Mouse (Mus musculus): ENCODE data around the gene Mesp2. TPM values are rescaled to one million over a fixed set of nuclear protein-coding genes. Genes with fewer than 3 reads are reported as not detected.

Gene Mesp2
- polyA plus RNA-seq, 1 experiment from 2014 or later: 0.87 TPM

DNA sequence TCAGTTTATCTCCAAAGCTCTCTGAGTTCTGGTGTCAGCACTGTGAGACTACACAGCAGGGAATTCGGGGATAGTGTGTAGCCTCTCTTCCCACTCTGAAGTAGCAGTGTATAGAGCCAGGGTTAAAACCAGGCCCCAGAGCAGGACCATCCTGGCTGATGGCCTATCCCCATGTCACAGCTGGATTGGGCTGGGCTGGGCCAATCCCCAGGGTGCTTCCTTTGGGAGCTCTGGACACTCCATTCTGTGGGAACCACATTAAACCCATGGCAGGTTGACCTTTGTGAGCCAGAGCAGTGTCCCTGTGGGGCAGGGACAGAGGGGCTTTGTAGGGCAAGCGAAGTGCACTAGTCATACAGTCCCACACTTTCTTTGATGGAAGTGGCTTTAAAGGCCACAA lies 35.8 kb downstream of the Mesp2 start:
- 85% methylated on average over 2 of the region's 2 CpGs for WGBS
- no peak for ATAC-seq (ENCODE audit: low read depth)

DNA sequence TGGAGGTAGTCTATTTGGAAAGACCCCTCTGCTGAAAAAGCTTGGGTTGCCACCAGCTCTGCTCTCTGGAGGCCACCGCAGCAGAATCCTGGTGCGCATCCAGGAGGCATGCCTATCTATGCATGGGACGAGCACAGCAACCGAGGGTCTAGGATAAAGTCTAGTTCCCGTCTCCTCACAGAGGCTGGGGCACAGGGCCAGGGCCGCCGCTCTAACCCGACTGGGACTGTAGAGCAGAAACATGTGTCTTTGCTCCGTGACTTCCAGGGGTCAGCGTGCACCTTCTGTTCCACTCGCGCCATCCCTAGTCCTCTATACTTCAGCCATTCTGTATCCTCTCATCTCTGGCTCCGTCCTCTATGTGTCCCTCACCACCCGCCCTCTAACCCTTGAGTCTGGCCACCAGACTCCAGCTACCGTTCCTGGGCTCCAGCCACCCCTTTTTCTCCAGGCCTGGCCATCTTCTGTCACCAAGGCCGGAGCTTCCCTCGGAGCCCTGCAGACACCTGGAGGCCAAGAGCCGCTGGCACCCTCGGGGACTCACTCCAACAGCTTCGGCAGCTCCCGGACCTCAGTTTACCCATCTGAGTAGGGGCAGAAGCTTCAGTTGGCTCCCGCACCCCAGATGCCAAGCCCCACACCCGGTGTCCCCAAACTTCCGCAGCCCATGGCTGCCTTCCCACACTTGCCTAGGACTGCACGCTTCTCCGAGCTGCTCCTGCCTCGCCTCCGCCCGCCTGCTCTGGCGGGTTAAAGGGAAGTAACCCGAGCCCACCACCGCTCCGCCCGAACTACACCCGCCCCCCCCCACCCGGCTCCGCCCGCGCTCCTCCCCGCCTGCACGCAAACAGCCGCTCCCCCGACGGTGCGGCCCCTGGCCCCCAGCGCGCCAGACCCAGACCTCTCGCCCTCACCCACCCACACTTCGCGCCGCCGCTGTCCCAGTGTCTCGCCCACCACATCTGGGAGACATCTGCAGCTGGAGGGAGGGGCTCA lies 37.2 kb downstream of the Mesp2 start:
- peaks cover 10% of the 10 kb centered on the region for H3K27me3 ChIP-seq (ENCODE audit: control insufficient read depth, insufficient read depth, low read depth, low read length)
- no peak overlapping the region for H3K27ac ChIP-seq (ENCODE audit: low read length)
- WGBS: 6% methylated on average over 49 of the region's 53 CpGs
- peak overlapping the region; percentile 74 for H3K4me2 ChIP-seq (ENCODE audit: low read depth, low read length)
- no peaks in the 10 kb centered on the region for H3K36me3 ChIP-seq (ENCODE audit: control insufficient read depth, insufficient read depth, low read length)
- peak overlapping the region; percentile 51 for H3K4me3 ChIP-seq (ENCODE audit: low read length)
- peak; percentile 86 for ATAC-seq (ENCODE audit: low read depth)
- H3K9ac ChIP-seq (ENCODE audit: low read length): peak overlapping the region; percentile 66
- no peaks in the 10 kb centered on the region for H3K9me3 ChIP-seq (ENCODE audit: control insufficient read depth, low read length)
- no peaks in the 10 kb centered on the region for H3K4me1 ChIP-seq (replicated peaks; ENCODE audit: control insufficient read depth, insufficient read depth, low read length)

More for the DNA sequence above, 35.8 kb downstream of the Mesp2 start:
- Histone ChIP-seq H3K27me3 (ENCODE audit: control insufficient read depth, insufficient read depth, low read depth, low read length) (peaks cover 10% of the 10 kb centered on the region), H3K4me1 (replicated peaks; ENCODE audit: control insufficient read depth, insufficient read depth, low read length) (no peaks in the 10 kb centered on the region), H3K36me3 (ENCODE audit: control insufficient read depth, insufficient read depth, low read length) (no peaks in the 10 kb centered on the region), H3K27ac (ENCODE audit: low read length) (no peak overlapping the region), H3K4me3 (ENCODE audit: low read length) (no peak overlapping the region), H3K9me3 (ENCODE audit: control insufficient read depth, low read length) (no peaks in the 10 kb centered on the region), H3K4me2 (ENCODE audit: low read depth, low read length) (no peak overlapping the region), H3K9ac (ENCODE audit: low read length) (no peak overlapping the region)

DNA sequence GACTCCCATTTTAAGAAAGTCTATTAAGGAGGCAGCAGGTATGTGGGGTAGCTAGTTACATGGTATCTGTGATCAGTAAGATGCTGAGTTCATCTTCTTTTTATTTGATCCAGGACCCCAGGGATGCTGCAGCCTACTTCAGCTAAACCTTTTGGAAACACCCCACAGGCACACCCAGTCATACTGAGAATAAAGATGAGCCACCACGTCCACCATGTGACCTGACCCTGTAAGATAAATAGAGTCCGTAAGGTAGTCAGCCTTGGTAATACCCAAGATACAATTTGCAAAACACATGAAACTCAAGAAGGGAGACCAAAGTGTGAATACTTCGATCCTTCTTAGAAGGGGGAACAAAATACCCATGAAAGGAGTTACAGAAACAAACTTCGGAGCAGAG lies 45.8 kb downstream of the Mesp2 start:
- Histone ChIP-seq H3K4me2 (ENCODE audit: low read depth, low read length) (no peak overlapping the region), H3K27ac (ENCODE audit: low read length) (no peak overlapping the region), H3K9me3 (ENCODE audit: control insufficient read depth, low read length) (no peaks in the 10 kb centered on the region), H3K9ac (ENCODE audit: low read length) (no peak overlapping the region), H3K4me3 (ENCODE audit: low read length) (no peak overlapping the region), H3K27me3 (ENCODE audit: control insufficient read depth, insufficient read depth, low read depth, low read length) (no peaks in the 10 kb centered on the region), H3K4me1 (replicated peaks; ENCODE audit: control insufficient read depth, insufficient read depth, low read length) (peaks cover 5% of the 10 kb centered on the region), H3K36me3 (ENCODE audit: control insufficient read depth, insufficient read depth, low read length) (no peaks in the 10 kb centered on the region)
- 82% methylated on average over 4 of the region's 4 CpGs for WGBS
- no peak for ATAC-seq (ENCODE audit: low read depth)

DNA sequence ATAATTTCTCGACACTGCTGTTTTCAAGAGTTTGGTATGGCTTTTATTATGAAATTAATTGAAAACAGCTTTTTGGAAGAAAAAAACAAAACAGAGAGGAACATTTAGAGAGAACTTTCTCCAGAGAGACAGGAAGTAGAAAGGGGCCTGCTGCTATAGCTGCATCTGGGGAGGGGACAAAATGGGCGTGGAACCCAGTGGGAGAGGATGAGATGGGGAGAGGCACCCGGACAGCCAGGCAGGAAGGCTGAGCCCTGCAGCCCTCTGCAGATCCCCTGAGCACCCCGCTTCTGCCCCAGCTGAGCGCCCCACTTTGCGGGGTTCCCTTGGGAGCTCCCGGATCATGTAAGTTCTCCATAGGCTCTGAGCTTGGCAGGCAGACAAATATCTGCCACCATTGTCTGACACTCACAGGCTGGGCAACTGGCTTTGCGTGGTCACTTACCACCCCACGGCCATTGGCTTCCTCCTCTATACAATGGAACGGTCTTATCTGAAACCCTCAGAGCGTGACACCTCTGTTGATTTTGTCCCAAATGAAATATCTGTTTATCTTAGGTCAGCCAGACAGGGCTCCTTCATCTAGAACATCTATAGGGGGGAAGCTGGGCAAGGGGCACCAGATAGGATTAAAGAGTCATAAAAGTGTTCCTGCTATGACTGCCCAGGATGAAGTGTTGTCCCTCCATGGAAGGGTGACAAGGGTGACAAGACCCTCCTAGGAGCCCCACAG lies 47.8 kb downstream of the Mesp2 start:
- peaks cover 5% of the 10 kb centered on the region for H3K4me1 ChIP-seq (replicated peaks; ENCODE audit: control insufficient read depth, insufficient read depth, low read length)
- no peaks in the 10 kb centered on the region for H3K9me3 ChIP-seq (ENCODE audit: control insufficient read depth, low read length)
- no peak overlapping the region for H3K4me2 ChIP-seq (ENCODE audit: low read depth, low read length)
- no peak overlapping the region for H3K27ac ChIP-seq (ENCODE audit: low read length)
- no peak overlapping the region for H3K4me3 ChIP-seq (ENCODE audit: low read length)
- H3K27me3 ChIP-seq (ENCODE audit: control insufficient read depth, insufficient read depth, low read depth, low read length): no peaks in the 10 kb centered on the region
- WGBS: 37% methylated on average over 11 of the region's 11 CpGs
- no peak overlapping the region for H3K9ac ChIP-seq (ENCODE audit: low read length)
- no peaks in the 10 kb centered on the region for H3K36me3 ChIP-seq (ENCODE audit: control insufficient read depth, insufficient read depth, low read length)
- 0 out of 2 replicates have a peak, but pooled peaks have one; percentile 23 for ATAC-seq (ENCODE audit: low read depth)

DNA sequence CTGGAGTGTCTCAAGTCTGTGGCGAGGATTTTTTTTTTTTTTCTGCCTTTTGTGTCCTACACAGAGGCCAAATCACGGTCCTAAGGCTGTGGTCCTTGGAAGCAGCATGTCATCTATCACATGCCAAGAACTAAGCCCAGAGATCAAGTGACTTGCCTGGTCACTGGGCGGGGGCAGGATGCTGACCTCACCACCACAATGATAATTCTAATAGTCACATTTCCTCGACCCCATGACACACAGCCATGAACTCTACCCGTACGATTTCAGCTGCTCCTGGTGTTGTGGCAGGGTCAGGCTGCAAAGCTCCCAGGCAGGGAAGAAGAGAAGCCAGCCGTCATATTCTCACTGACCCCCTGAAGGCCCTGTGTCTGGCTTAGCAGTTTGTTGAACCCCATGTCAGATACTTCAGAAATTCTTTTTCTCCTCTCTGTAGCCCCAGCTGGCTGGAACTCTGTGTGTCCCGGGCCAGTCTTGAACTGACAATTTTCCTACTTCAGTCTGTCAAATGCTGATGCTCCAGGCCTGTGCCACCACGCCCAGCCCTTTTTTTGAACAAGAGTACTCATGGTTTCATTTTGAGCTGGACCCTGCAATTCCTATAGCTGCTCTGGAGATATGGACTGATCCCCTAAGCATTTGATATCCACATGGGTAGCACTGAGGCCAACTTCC lies 48.6 kb downstream of the Mesp2 start:
- Histone ChIP-seq H3K4me3 (ENCODE audit: low read length) (no peak overlapping the region), H3K4me2 (ENCODE audit: low read depth, low read length) (no peak overlapping the region), H3K27ac (ENCODE audit: low read length) (no peak overlapping the region), H3K36me3 (ENCODE audit: control insufficient read depth, insufficient read depth, low read length) (no peaks in the 10 kb centered on the region), H3K27me3 (ENCODE audit: control insufficient read depth, insufficient read depth, low read depth, low read length) (no peaks in the 10 kb centered on the region), H3K9ac (ENCODE audit: low read length) (no peak overlapping the region), H3K9me3 (ENCODE audit: control insufficient read depth, low read length) (no peaks in the 10 kb centered on the region), H3K4me1 (replicated peaks; ENCODE audit: control insufficient read depth, insufficient read depth, low read length) (peaks cover 5% of the 10 kb centered on the region)
- ATAC-seq (ENCODE audit: low read depth): no peak
- WGBS: 50% methylated on average over 9 of the region's 9 CpGs

DNA sequence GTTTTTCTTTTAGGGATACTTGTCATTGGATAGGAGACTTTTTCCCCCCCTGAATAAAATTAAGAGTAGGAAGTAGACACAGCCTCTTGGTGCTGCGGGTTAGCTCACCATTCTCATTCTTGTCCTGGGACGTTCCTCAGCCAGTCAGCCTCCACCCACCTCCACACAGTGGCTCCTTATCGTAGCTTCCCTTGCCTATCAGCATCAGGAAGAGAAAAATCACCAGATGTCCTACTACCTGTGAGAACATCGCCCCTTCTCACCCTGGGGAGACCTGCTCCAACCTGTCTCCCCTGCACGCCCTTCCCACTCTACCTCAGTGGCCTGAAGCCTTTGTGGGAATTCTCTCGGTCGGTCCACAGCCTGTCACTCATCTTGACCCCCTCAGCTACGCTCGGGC lies 50.3 kb downstream of the Mesp2 start, which contains the start of gene Anpep:
Anpep (minus strand) TSS at position 249 of the 400 bp plus-strand sequence.
- Histone ChIP-seq H3K4me2 (ENCODE audit: low read depth, low read length) (no peak within 1 kb of the TSS), H3K9me3 (ENCODE audit: control insufficient read depth, low read length) (no peaks in the 10 kb centered on the region), H3K27me3 (ENCODE audit: control insufficient read depth, insufficient read depth, low read depth, low read length) (no peaks in the 10 kb centered on the region), H3K4me3 (ENCODE audit: low read length) (no peak within 1 kb of the TSS), H3K27ac (ENCODE audit: low read length) (no peak within 1 kb of the TSS), H3K36me3 (ENCODE audit: control insufficient read depth, insufficient read depth, low read length) (no peaks in the 10 kb centered on the region), H3K4me1 (replicated peaks; ENCODE audit: control insufficient read depth, insufficient read depth, low read length) (peaks cover 5% of the 10 kb centered on the region), H3K9ac (ENCODE audit: low read length) (no peak within 1 kb of the TSS)
- WGBS: 66% methylated on average over 9 of the region's 9 CpGs
- no peak for ATAC-seq (ENCODE audit: low read depth)

DNA sequence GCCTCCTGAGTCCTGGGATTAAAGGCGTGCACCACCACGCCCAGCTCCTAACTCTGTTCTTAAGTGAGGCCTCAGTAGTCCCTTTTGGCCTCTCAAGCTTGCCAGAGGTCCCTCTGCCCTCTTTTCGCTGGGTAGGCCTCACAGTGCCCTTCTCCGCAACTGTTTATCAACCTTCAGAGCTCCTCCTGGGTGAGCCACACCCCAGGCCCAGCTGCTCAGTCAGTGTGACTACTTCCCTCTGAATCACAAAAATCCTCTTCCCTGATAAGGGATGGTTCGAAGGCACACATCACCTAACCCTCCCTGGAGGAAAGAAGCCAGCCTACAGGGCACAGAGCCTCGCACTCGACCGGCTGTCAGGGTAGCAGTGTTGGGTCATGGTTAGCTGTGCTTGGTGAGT lies 51.3 kb downstream of the Mesp2 start:
- Histone ChIP-seq H3K4me2 (ENCODE audit: low read depth, low read length) (no peak overlapping the region), H3K36me3 (ENCODE audit: control insufficient read depth, insufficient read depth, low read length) (no peaks in the 10 kb centered on the region), H3K9me3 (ENCODE audit: control insufficient read depth, low read length) (no peaks in the 10 kb centered on the region), H3K27ac (ENCODE audit: low read length) (no peak overlapping the region), H3K4me3 (ENCODE audit: low read length) (no peak overlapping the region), H3K27me3 (ENCODE audit: control insufficient read depth, insufficient read depth, low read depth, low read length) (no peaks in the 10 kb centered on the region), H3K4me1 (replicated peaks; ENCODE audit: control insufficient read depth, insufficient read depth, low read length) (peaks cover 5% of the 10 kb centered on the region), H3K9ac (ENCODE audit: low read length) (no peak overlapping the region)
- ATAC-seq (ENCODE audit: low read depth): no peak
- WGBS: 84% methylated on average over 8 of the region's 8 CpGs

Data from lung, embryonic 16.5 days (tissue).